Mouse (Mus musculus) midbrain, embryonic 15.5 days (tissue): ENCODE measurements around the gene Ppard. TPM values are rescaled to one million over a fixed set of nuclear protein-coding genes. Genes with fewer than 3 reads are reported as not detected.

Experiments used
- ATAC-seq: fragments of 200-750 bp; cut with Nextera tagmentation; replicated peaks from 2 replicates; pipeline ENCODE4 v1.8.0; 2017; ENCODE audit warnings: moderate TSS enrichment
- H3K27ac ChIP-seq: fragments of 300-500 bp; sonication (generic); 2 replicates; pipeline ENCODE4 v1.5.1; 2015; ENCODE audit warnings: mild to moderate bottlenecking, inconsistent platforms
- H3K27me3 ChIP-seq: fragments of 300-500 bp; sonication (generic); replicated peaks from 2 replicates; pipeline ENCODE4 v1.6.1; 2015; ENCODE audit warnings: inconsistent platforms
- H3K36me3 ChIP-seq: fragments of 300-500 bp; sonication (generic); replicated peaks from 2 replicates; pipeline ENCODE4 v1.6.1; 2015; ENCODE audit warnings: inconsistent platforms
- H3K4me1 ChIP-seq: fragments of 300-500 bp; sonication (generic); 2 replicates; pipeline ENCODE4 v1.6.1; 2015; ENCODE audit warnings: inconsistent platforms
- H3K4me2 ChIP-seq: fragments of 300-500 bp; sonication (generic); 2 replicates; pipeline ENCODE4 v1.6.1; 2015; ENCODE audit warnings: inconsistent platforms, mild to moderate bottlenecking, moderate library complexity
- H3K4me3 ChIP-seq: fragments of 300-500 bp; sonication (generic); 2 replicates; pipeline ENCODE4 v1.5.1; 2015; ENCODE audit warnings: mild to moderate bottlenecking, inconsistent platforms
- H3K9ac ChIP-seq: fragments of 300-500 bp; sonication (generic); 2 replicates; pipeline ENCODE4 v1.6.1; 2015; ENCODE audit warnings: mild to moderate bottlenecking, inconsistent platforms
- H3K9me3 ChIP-seq: fragments of 300-500 bp; sonication (generic); 2 replicates; pipeline ENCODE4 v1.6.1; 2016; ENCODE audit warnings: inconsistent platforms
- WGBS: fragments of 180-500 bp; shearing (Covaris S2); methylation state at CpG from one replicate; pipeline ENCODE4 v1.1.7; 2015; ENCODE audit warnings: mixed read lengths; 5-methylcytosine and 5-hydroxymethylcytosine counted together
- polyA plus RNA-seq: library from polyadenylated mRNA; unstranded; fragments of >200 nt; fragmentation: Nextera tagmentation; extraction: Ambion mirVana; gene quantifications from 2 replicates; pipeline ENCODE4 v1.2.1, GENCODE M21; 2015

Ppard gene
- polyA plus RNA-seq, 1 experiment from 2014 or later = 1.8 TPM

- no peak overlapping the region for H3K4me3 ChIP-seq
- ATAC-seq = no peak
- no peak overlapping the region for H3K9ac ChIP-seq
- no peaks in the 10 kb centered on the region for H3K9me3 ChIP-seq
- no peaks in the 10 kb centered on the region for H3K4me1 ChIP-seq
- WGBS = 74% methylated on average over 13 of the region's 13 CpGs
- no peaks in the 10 kb centered on the region for H3K36me3 ChIP-seq
- H3K4me2 ChIP-seq = no peak overlapping the region
- H3K27ac ChIP-seq = no peak overlapping the region
- no peaks in the 10 kb centered on the region for H3K27me3 ChIP-seq
These were observed 30.8 kb downstream of the Ppard start for GRCm38 (mm10) chr17:28263181-28263894.

GRCm38 (mm10) chr17:28267251-28267650 is 34.8 kb downstream of the Ppard start:
- Histone ChIP-seq H3K4me2 (no peak overlapping the region), H3K9me3 (no peaks in the 10 kb centered on the region), H3K27ac (no peak overlapping the region), H3K4me3 (no peak overlapping the region), H3K36me3 (no peaks in the 10 kb centered on the region), H3K27me3 (no peaks in the 10 kb centered on the region), H3K4me1 (no peaks in the 10 kb centered on the region), H3K9ac (no peak overlapping the region)
- 94% methylated on average over 5 of the region's 5 CpGs for WGBS
- ATAC-seq = no peak

- Histone ChIP-seq H3K9ac (no peak overlapping the region), H3K36me3 (no peaks in the 10 kb centered on the region), H3K4me3 (no peak overlapping the region), H3K4me2 (no peak overlapping the region), H3K9me3 (no peaks in the 10 kb centered on the region), H3K27me3 (no peaks in the 10 kb centered on the region), H3K27ac (no peak overlapping the region), H3K4me1 (no peaks in the 10 kb centered on the region)
- no peak for ATAC-seq
- 91% methylated on average over 13 of the region's 13 CpGs for WGBS
These were observed 37.7 kb downstream of the Ppard start for GRCm38 (mm10) chr17:28270165-28270564.

DNA sequence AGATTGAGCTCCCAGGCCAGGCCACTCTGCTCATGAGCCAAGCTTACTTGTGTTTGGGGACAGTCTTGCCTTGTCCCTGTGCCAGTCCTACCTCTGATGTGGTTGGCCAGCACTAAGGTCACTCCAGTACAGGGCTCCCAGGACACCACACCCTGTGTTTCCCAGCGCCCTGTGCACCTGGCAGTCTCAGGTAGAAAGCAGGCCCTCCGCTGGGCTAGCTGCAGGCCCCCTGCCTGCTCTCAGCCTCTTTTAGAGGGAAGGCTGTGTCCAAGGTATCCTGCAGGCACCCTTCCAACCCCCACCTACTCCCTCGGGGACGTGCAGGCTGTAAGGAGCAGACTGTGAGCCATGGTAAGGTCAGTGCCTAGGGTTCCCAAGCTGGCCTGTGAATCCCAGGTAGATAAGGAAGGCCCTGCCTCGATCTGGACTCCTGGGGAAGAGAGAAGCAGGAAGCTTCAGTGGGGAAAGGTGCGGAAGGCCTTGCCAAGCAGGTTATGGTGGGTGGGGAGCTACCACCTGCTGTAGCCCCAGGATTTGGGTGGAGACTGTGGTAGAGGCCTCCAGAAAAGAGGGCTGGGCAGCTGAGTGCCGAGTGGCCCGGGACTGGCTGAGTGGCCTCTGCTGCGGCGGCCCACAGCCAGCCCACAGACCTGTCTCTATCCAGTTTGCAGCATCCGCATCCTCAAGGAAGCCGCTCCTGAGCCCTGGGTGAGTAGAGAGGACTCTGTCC is 39.2 kb downstream of the Ppard start:
- Histone ChIP-seq H3K4me3 (no peak overlapping the region), H3K27me3 (no peaks in the 10 kb centered on the region), H3K9ac (no peak overlapping the region), H3K4me2 (no peak overlapping the region), H3K36me3 (no peaks in the 10 kb centered on the region), H3K4me1 (no peaks in the 10 kb centered on the region), H3K27ac (no peak overlapping the region), H3K9me3 (no peaks in the 10 kb centered on the region)
- 87% methylated on average over 12 of the region's 12 CpGs for WGBS
- no peak for ATAC-seq

DNA sequence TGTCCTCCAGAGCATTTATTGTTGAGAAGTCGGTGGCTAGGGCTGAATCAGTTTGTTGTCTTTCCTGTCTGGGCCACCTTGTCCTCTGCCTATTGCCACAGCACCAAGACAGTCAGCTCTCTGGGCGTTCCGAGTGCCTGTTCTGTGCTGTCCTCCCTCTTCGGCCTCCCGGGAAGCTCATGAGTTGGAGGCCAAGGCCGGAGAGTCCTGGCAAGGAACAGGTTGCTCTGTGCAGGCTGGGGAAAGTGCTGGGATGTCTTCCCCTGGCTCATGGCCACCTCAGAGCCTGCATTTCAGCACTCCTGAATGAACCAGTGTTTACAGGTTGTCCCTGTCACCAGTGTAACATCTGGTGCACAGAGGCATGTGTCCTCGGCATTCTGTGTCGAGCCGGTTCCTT is 39.8 kb downstream of the Ppard start:
- H3K4me1 ChIP-seq = no peaks in the 10 kb centered on the region
- ATAC-seq = no peak
- 93% methylated on average over 9 of the region's 9 CpGs for WGBS

DNA sequence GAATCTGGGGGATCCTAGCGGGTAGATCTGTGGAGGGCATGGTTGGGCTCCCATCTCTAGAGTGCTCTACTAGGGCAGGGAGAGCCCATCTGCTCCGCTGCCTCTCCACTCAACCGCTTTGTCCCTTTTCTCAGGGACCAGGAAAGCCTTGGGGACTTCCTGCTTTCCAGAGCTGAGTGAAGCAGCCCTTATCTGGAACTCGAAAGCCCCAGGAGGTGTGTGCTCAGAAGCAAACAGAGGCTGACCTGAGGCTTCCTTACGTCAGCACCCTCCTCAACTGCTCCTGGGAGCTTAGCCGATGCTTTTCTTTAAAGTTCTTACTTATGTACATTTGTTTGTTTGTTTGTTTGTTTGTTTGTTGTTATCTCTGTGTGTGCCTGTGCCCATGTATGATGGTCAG is 40.3 kb downstream of the Ppard start:
- no peaks in the 10 kb centered on the region for H3K27me3 ChIP-seq
- no peaks in the 10 kb centered on the region for H3K36me3 ChIP-seq
- ATAC-seq = no peak
- H3K4me2 ChIP-seq = no peak overlapping the region
- H3K9ac ChIP-seq = no peak overlapping the region
- WGBS = 77% methylated on average over 6 of the region's 6 CpGs
- no peak overlapping the region for H3K27ac ChIP-seq
- no peaks in the 10 kb centered on the region for H3K4me1 ChIP-seq
- H3K9me3 ChIP-seq = no peaks in the 10 kb centered on the region
- no peak overlapping the region for H3K4me3 ChIP-seq

More for the DNA sequence above, 39.8 kb downstream of the Ppard start:
- Histone ChIP-seq H3K36me3 (no peaks in the 10 kb centered on the region), H3K27ac (no peak overlapping the region), H3K27me3 (no peaks in the 10 kb centered on the region), H3K9ac (no peak overlapping the region), H3K4me3 (no peak overlapping the region), H3K9me3 (no peaks in the 10 kb centered on the region), H3K4me2 (no peak overlapping the region)

GRCm38 (mm10) chr17:28274739-28275138 is 42.2 kb downstream of the Ppard start:
- Histone ChIP-seq H3K9me3 (no peaks in the 10 kb centered on the region), H3K4me2 (no peak overlapping the region), H3K9ac (no peak overlapping the region), H3K4me3 (no peak overlapping the region), H3K4me1 (no peaks in the 10 kb centered on the region), H3K36me3 (no peaks in the 10 kb centered on the region), H3K27ac (no peak overlapping the region), H3K27me3 (no peaks in the 10 kb centered on the region)
- 88% methylated on average over 3 of the region's 3 CpGs for WGBS
- ATAC-seq = no peak

- no peak overlapping the region for H3K4me2 ChIP-seq
- no peak overlapping the region for H3K9ac ChIP-seq
- H3K36me3 ChIP-seq = no peaks in the 10 kb centered on the region
- no peaks in the 10 kb centered on the region for H3K27me3 ChIP-seq
- 88% methylated on average over 14 of the region's 14 CpGs for WGBS
- ATAC-seq = no peak
- no peaks in the 10 kb centered on the region for H3K9me3 ChIP-seq
- H3K4me1 ChIP-seq = peaks cover 3% of the 10 kb centered on the region; the same call in 1 of the 2 replicates
- no peak overlapping the region for H3K4me3 ChIP-seq
- H3K27ac ChIP-seq = no peak overlapping the region
These were observed 44.7 kb downstream of the Ppard start for GRCm38 (mm10) chr17:28277226-28277625.

DNA sequence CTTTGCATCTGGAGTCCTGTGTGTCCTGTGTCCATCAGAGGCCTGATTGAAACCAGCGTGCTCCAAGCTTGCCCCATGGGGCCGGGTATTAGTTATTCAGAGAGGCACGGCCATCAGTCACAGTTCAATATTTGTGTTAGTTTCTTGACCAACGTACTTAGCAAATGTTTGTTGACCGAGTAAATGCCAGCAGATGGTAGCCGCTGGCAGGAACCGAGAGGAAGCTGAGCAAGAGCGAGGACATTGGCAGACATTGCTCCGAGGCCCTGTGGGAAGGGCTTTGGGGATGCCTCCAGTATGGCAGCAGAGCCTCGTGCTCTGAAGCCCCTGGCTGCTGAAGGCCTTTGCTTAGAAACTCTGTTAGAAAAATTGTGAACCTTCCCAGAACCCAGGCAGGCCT is 45.2 kb downstream of the Ppard start:
- H3K4me2 ChIP-seq = no peak overlapping the region
- no peak for ATAC-seq
- no peaks in the 10 kb centered on the region for H3K36me3 ChIP-seq
- no peak overlapping the region for H3K4me3 ChIP-seq
- peaks cover 3% of the 10 kb centered on the region; the same call in 1 of the 2 replicates for H3K4me1 ChIP-seq
- 68% methylated on average over 10 of the region's 10 CpGs for WGBS
- no peak overlapping the region for H3K9ac ChIP-seq
- H3K27me3 ChIP-seq = no peaks in the 10 kb centered on the region
- no peaks in the 10 kb centered on the region for H3K9me3 ChIP-seq
- H3K27ac ChIP-seq = no peak overlapping the region

DNA sequence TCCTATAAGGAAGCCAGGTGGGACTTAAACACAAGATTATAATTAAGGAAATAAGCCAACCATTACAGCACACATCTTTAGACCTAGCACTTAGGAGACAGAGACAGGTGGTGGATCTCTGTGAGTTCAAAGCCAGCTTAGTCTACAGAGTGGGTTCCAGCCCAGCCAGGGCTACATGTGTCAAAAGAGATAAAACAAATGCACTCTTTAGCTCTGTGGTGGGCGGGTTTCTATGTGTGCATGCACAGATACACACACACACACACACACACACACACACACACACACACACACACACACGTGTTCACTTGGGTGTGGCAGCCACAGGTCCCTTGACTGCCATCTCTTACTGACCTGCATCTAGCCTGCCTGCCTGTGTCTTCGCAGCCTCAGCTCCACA is 45.7 kb downstream of the Ppard start:
- ATAC-seq = no peak
- no peaks in the 10 kb centered on the region for H3K27me3 ChIP-seq
- no peak overlapping the region for H3K4me3 ChIP-seq
- H3K4me1 ChIP-seq = peaks cover 3% of the 10 kb centered on the region; the same call in 1 of the 2 replicates
- H3K27ac ChIP-seq = no peak overlapping the region
- H3K36me3 ChIP-seq = no peaks in the 10 kb centered on the region
- WGBS = 73% methylated on average over 3 of the region's 3 CpGs
- no peaks in the 10 kb centered on the region for H3K9me3 ChIP-seq
- no peak overlapping the region for H3K4me2 ChIP-seq
- H3K9ac ChIP-seq = no peak overlapping the region

DNA sequence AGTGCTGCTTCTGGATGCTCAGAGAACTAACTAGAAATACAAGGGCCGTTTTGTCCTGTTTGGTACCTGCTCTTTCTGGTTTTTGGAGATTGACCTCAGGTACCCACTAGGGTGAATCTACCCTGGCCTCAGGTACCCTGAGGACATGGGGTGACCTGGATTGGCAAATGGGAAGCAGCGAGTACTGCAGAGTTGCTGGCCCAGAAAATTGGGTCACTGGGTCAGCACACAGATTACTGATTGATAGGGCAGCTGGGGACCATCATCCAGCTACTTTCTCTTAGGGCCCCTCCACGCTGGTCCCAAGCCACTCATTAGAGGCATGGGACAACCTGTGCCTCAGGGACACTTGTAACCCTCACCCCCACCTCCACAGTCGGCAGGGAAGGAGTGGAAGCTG is 46.7 kb downstream of the Ppard start:
- Histone ChIP-seq H3K4me3 (no peak overlapping the region), H3K27ac (no peak overlapping the region), H3K4me2 (no peak overlapping the region), H3K9me3 (no peaks in the 10 kb centered on the region), H3K9ac (no peak overlapping the region), H3K4me1 (peaks cover 3% of the 10 kb centered on the region; the same call in 1 of the 2 replicates), H3K36me3 (no peaks in the 10 kb centered on the region), H3K27me3 (no peaks in the 10 kb centered on the region)
- no peak for ATAC-seq
- WGBS = 65% methylated on average over 4 of the region's 4 CpGs

DNA sequence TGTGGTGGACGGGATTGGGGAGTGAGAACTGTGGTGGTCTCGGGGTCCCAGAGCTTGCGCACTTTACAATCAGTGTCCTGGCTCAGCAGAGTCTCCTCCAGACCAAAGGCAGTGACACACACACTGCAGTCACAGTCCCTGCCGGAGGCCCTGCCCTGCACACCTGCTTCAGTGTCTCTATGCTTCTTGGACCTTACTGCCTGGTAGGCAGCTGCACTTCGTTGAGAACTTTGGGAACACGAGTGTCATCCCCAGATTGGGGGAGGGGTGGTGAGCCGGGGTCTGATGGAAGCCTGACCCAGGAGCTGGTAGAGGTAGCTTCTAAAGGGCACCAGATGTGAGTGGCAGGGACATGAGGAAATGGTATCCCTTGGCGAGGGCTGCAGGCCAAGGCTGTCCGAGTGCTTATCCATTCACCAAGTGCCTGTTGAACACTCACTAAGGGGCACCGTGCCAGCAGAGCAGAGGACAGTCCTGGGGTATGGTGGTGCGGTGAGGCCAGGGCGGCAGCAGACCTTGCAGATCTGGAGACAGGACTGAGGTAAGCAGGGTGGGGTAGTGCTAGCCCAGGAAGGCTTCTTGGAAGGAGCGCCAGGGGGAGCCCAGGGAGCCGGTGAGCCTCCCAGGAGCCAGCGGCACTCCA is 47.4 kb downstream of the Ppard start:
- H3K4me3 ChIP-seq = no peak overlapping the region
- H3K4me1 ChIP-seq = peaks cover 3% of the 10 kb centered on the region; the same call in 1 of the 2 replicates
- H3K27me3 ChIP-seq = no peaks in the 10 kb centered on the region
- no peak overlapping the region for H3K9ac ChIP-seq
- no peaks in the 10 kb centered on the region for H3K9me3 ChIP-seq
- H3K4me2 ChIP-seq = no peak overlapping the region
- no peak for ATAC-seq
- no peaks in the 10 kb centered on the region for H3K36me3 ChIP-seq
- 71% methylated on average over 15 of the region's 15 CpGs for WGBS
- no peak overlapping the region for H3K27ac ChIP-seq
